Mouse (Mus musculus) heart, adult 10 weeks (tissue): ENCODE results near the gene Olfr1054. TPM values are rescaled to one million over a fixed set of nuclear protein-coding genes. Genes with fewer than 3 reads are reported as not detected.

Source experiments
- polyA plus RNA-seq: library from polyadenylated mRNA; stranded (reverse); fragments of 350-450 nt; fragmentation: Illumina TruSeq; extraction: RNeasy Lipid Tissue Mini Kit (QIAGEN cat#74804); gene quantifications from one replicate; pipeline ENCODE4 v1.2.3, GENCODE M21; 2014; ENCODE audit warnings: low read depth, low replicate concordance

The Olfr1054 gene
- not detected for polyA plus RNA-seq

GRCm38 (mm10) chr2:86335333-86335732 lies at the start of gene Olfr1054:
TSS of gene Olfr1054 (minus strand) at chr2:86335433.

GRCm38 (mm10) chr2:86378293-86378692 lies 43.1 kb upstream of the Olfr1054 start, which contains the start of gene Olfr1057:
TSS of gene Olfr1057 (minus strand) at chr2:86378393.

GRCm38 (mm10) chr2:86362369-86362768 lies 27.1 kb upstream of the Olfr1054 start, which contains the start of gene Olfr1056:
TSS of gene Olfr1056 (minus strand) at chr2:86362469.

GRCm38 (mm10) chr2:86350184-86350583 lies 15.0 kb upstream of the Olfr1054 start, which contains the start of gene Olfr1055:
TSS of gene Olfr1055 (minus strand) at chr2:86350284.

GRCm38 (mm10) chr2:86315184-86315583 lies 20.0 kb downstream of the Olfr1054 start, which contains the start of gene Olfr1053:
TSS of gene Olfr1053 (minus strand) at chr2:86315284.

GRCm38 (mm10) chr2:86292155-86292554 lies 43.1 kb downstream of the Olfr1054 start, which contains the start of gene Olfr1052:
TSS of gene Olfr1052 (plus strand) at chr2:86292455.

Other genes starting within 250 kb of the Olfr1054 start
- gene Olfr1037, start 248.0 kb downstream of the Olfr1054 start, polyA plus RNA-seq: not detected
- not detected for gene Olfr1039, start 199.5 kb downstream of the Olfr1054 start, polyA plus RNA-seq
- gene Olfr1040, start 188.7 kb downstream of the Olfr1054 start, polyA plus RNA-seq: not detected
- gene Olfr1042, start 173.6 kb downstream of the Olfr1054 start, polyA plus RNA-seq: not detected
- gene Olfr1043, start 167.9 kb downstream of the Olfr1054 start, polyA plus RNA-seq: not detected
- gene Olfr1044, start 157.6 kb downstream of the Olfr1054 start, polyA plus RNA-seq: not detected
- not detected for gene Olfr52, start 149.8 kb downstream of the Olfr1054 start, polyA plus RNA-seq
- gene Olfr1045, start 132.4 kb downstream of the Olfr1054 start, polyA plus RNA-seq: not detected
- gene Olfr1046, start 116.1 kb downstream of the Olfr1054 start, polyA plus RNA-seq: not detected
- gene Olfr1047, start 104.0 kb downstream of the Olfr1054 start, polyA plus RNA-seq: not detected
- gene Olfr1048, start 95.1 kb downstream of the Olfr1054 start, polyA plus RNA-seq: not detected
- not detected for gene Olfr1049, start 77.1 kb downstream of the Olfr1054 start, polyA plus RNA-seq
- not detected for gene Olfr1051, start 56.3 kb downstream of the Olfr1054 start, polyA plus RNA-seq
- gene Olfr1052, start 43.0 kb downstream of the Olfr1054 start, polyA plus RNA-seq: not detected
- gene Olfr1053, start 20.1 kb downstream of the Olfr1054 start, polyA plus RNA-seq: not detected
- not detected for gene Olfr1055, start 14.9 kb upstream of the Olfr1054 start, polyA plus RNA-seq
- not detected for gene Olfr1056, start 27.0 kb upstream of the Olfr1054 start, polyA plus RNA-seq
- gene Olfr1057, start 43.0 kb upstream of the Olfr1054 start, polyA plus RNA-seq: not detected
- gene Olfr1058, start 53.1 kb upstream of the Olfr1054 start, polyA plus RNA-seq: not detected
- not detected for gene Olfr1061, start 78.6 kb upstream of the Olfr1054 start, polyA plus RNA-seq
- not detected for gene Olfr1062, start 91.3 kb upstream of the Olfr1054 start, polyA plus RNA-seq
- not detected for gene Olfr1065, start 115.2 kb upstream of the Olfr1054 start, polyA plus RNA-seq
- not detected for gene Olfr1066, start 120.8 kb upstream of the Olfr1054 start, polyA plus RNA-seq
- gene Olfr228, start 152.0 kb upstream of the Olfr1054 start, polyA plus RNA-seq: not detected
- not detected for gene Olfr1076, start 173.0 kb upstream of the Olfr1054 start, polyA plus RNA-seq
- not detected for gene Olfr1079, start 207.0 kb upstream of the Olfr1054 start, polyA plus RNA-seq
- gene Olfr1080, start 222.8 kb upstream of the Olfr1054 start, polyA plus RNA-seq: not detected